Mouse (Mus musculus) CH12.LX (cell line): ENCODE measurements at regions not wholly inside any gene's neighbourhood (a gene's known extent, or its start where the extent isn't known, plus 50 kb on each side); places are given as distances from the start of the nearest gene placed in this dataset.

Experiments
- DNase-seq: peaks from one replicate; pipeline ENCODE4 v3.0.0-alpha.2; 2013; ENCODE audit errors: extremely low read depth
- H3K27ac ChIP-seq: 2 replicates; pipeline ENCODE4 v1.5.1; 2012; ENCODE audit warnings: low read depth, mild to moderate bottlenecking, control low read depth, moderate library complexity; ENCODE audit not compliant: insufficient read depth
- H3K27me3 ChIP-seq: replicated peaks from 2 replicates; pipeline ENCODE3; 2012; ENCODE audit warnings: inconsistent platforms
- H3K36me3 ChIP-seq, 2 experiments: replicated peaks in 1 of 2; 2 replicates each; pipeline versions ENCODE3 to v1.6.1; 2012; ENCODE audit warnings: inconsistent platforms in 1 of 2, low read length in 1 of 2, mild to moderate bottlenecking in 1 of 2, mixed read lengths in 1 of 2, moderate library complexity in 1 of 2; ENCODE audit not compliant: control insufficient read depth in 1 of 2, insufficient read depth in 1 of 2
- H3K4me1 ChIP-seq, 2 experiments: 2 replicates each; pipeline ENCODE4 v1.6.1; 2012; ENCODE audit warnings: inconsistent platforms in 1 of 2, moderate library complexity in 1 of 2; ENCODE audit not compliant: insufficient read depth in 2 of 2, control insufficient read depth in 1 of 2
- H3K4me2 ChIP-seq: 2 replicates; pipeline ENCODE4 v1.6.1; 2012; ENCODE audit warnings: low read depth, mild to moderate bottlenecking, control low read depth; ENCODE audit not compliant: poor library complexity, insufficient read depth, severe bottlenecking
- H3K4me3 ChIP-seq, 3 experiments: fragments of 150-350 bp in 1 of 3; sonication (generic) in 1 of 3; replicated peaks in 1 of 3; 2 replicates each; pipeline versions ENCODE3 to v1.5.1; 2011 to 2012; ENCODE audit warnings: low read depth in 2 of 3, low read length in 2 of 3, mild to moderate bottlenecking in 2 of 3, moderate library complexity in 2 of 3, control low read depth in 1 of 3, improper control_type of control experiment in 1 of 3, inconsistent platforms in 1 of 3, mixed read lengths in 1 of 3; ENCODE audit not compliant: poor library complexity in 1 of 3
- H3K79me2 ChIP-seq: replicated peaks from 2 replicates; pipeline ENCODE4 v1.6.1; 2012; ENCODE audit warnings: mild to moderate bottlenecking, moderate library complexity; ENCODE audit not compliant: control insufficient read depth, poor library complexity, insufficient read depth, severe bottlenecking; ENCODE audit errors: extremely low read depth
- H3K9ac ChIP-seq: 2 replicates; pipeline ENCODE4 v1.6.1; 2012; ENCODE audit warnings: low read depth, mild to moderate bottlenecking, control low read depth, moderate library complexity; ENCODE audit not compliant: insufficient read depth
- H3K9me3 ChIP-seq: replicated peaks from 2 replicates; pipeline ENCODE3; 2012; ENCODE audit warnings: low read length, inconsistent platforms, mixed read lengths
- CHD1 ChIP-seq: IDR thresholded peaks from 2 replicates; pipeline ENCODE4 v1.6.1; 2012; ENCODE audit warnings: low read depth, low read length, improper control_type of control experiment, inconsistent platforms
- CHD2 ChIP-seq: IDR thresholded peaks from 2 replicates; pipeline ENCODE4 v1.6.1; 2011; ENCODE audit warnings: low read length, improper control_type of control experiment
- CTCF ChIP-seq, 2 experiments: IDR thresholded peaks in 1 of 2; conservative IDR thresholded peaks in 1 of 2; 2 replicates each; pipeline ENCODE4 v1.5.1; 2011 to 2012; ENCODE audit warnings: low read depth in 2 of 2, low read length in 2 of 2, improper control_type of control experiment in 1 of 2, inconsistent platforms in 1 of 2, mild to moderate bottlenecking in 1 of 2, moderate library complexity in 1 of 2
- E2F4 ChIP-seq: IDR thresholded peaks from 2 replicates; pipeline ENCODE4 v1.6.1; 2011; ENCODE audit warnings: low read depth, low read length, improper control_type of control experiment; ENCODE audit not compliant: insufficient replicate concordance
- EP300 ChIP-seq: IDR thresholded peaks from 2 replicates; pipeline ENCODE4 v1.6.1; 2011; ENCODE audit warnings: low read length, improper control_type of control experiment
- HCFC1 ChIP-seq: IDR thresholded peaks from 2 replicates; pipeline ENCODE4 v1.6.1; 2012; ENCODE audit warnings: low read depth, mild to moderate bottlenecking, inconsistent platforms, low read length, improper control_type of control experiment
- JUND ChIP-seq: conservative IDR thresholded peaks from 2 replicates; pipeline ENCODE4 v1.6.1; 2011; ENCODE audit warnings: low read depth, low read length, improper control_type of control experiment
- KAT2A ChIP-seq: IDR thresholded peaks from 2 replicates; pipeline ENCODE4 v1.6.1; 2012; ENCODE audit warnings: low read length, improper control_type of control experiment, inconsistent platforms; ENCODE audit not compliant: insufficient replicate concordance
- MAFK ChIP-seq: IDR thresholded peaks from 2 replicates; pipeline ENCODE4 v1.6.1; 2011; ENCODE audit warnings: low read length, improper control_type of control experiment; ENCODE audit not compliant: insufficient replicate concordance
- MAX ChIP-seq: IDR thresholded peaks from 2 replicates; pipeline ENCODE4 v1.6.1; 2011; ENCODE audit warnings: low read length, improper control_type of control experiment
- MEF2A ChIP-seq: IDR thresholded peaks from 2 replicates; pipeline ENCODE4 v1.6.1; 2014; ENCODE audit warnings: low read depth, mild to moderate bottlenecking, inconsistent platforms, low read length, improper control_type of control experiment, borderline replicate concordance
- NRF1 ChIP-seq: IDR thresholded peaks from 2 replicates; pipeline ENCODE4 v1.6.1; 2014; ENCODE audit warnings: low read depth, mild to moderate bottlenecking, inconsistent platforms, low read length, improper control_type of control experiment, moderate library complexity
- PAX5 ChIP-seq: IDR thresholded peaks from 2 replicates; pipeline ENCODE4 v1.6.1; 2012; ENCODE audit warnings: low read length, inconsistent platforms, mixed read lengths
- POLR2A ChIP-seq: IDR thresholded peaks from 2 replicates; pipeline ENCODE4 v1.6.1; 2011; ENCODE audit warnings: low read depth, mild to moderate bottlenecking, improper control_type of control experiment, low read length
- POLR2AphosphoS2 ChIP-seq: IDR thresholded peaks from 2 replicates; pipeline ENCODE4 v1.6.1; 2011; ENCODE audit warnings: low read depth, low read length, improper control_type of control experiment
- RAD21 ChIP-seq: IDR thresholded peaks from 2 replicates; pipeline ENCODE4 v1.6.1; 2011; ENCODE audit warnings: low read depth, mild to moderate bottlenecking, low read length, improper control_type of control experiment, moderate library complexity
- RCOR1 ChIP-seq: conservative IDR thresholded peaks from 2 replicates; pipeline ENCODE4 v1.6.1; 2012; ENCODE audit warnings: low read depth, mild to moderate bottlenecking, inconsistent platforms, low read length, improper control_type of control experiment
- TBP ChIP-seq: conservative IDR thresholded peaks from 2 replicates; pipeline ENCODE4 v1.6.1; 2011; ENCODE audit warnings: low read depth, low read length, improper control_type of control experiment
- TCF12 ChIP-seq: IDR thresholded peaks from 2 replicates; pipeline ENCODE4 v1.6.1; 2014; ENCODE audit warnings: low read depth, mild to moderate bottlenecking, inconsistent platforms, low read length, improper control_type of control experiment
- USF1 ChIP-seq: IDR thresholded peaks from 2 replicates; pipeline ENCODE4 v1.6.1; 2014; ENCODE audit warnings: low read depth, mild to moderate bottlenecking, inconsistent platforms, low read length, improper control_type of control experiment
- USF2 ChIP-seq: conservative IDR thresholded peaks from 2 replicates; pipeline ENCODE4 v1.6.1; 2011; ENCODE audit warnings: low read depth, low read length, improper control_type of control experiment
- ZKSCAN1 ChIP-seq: IDR thresholded peaks from 2 replicates; pipeline ENCODE4 v1.6.1; 2012; ENCODE audit warnings: low read depth, inconsistent platforms, low read length, improper control_type of control experiment, borderline replicate concordance
- ZMIZ1 ChIP-seq: IDR thresholded peaks from 2 replicates; pipeline ENCODE4 v1.6.1; 2012; ENCODE audit warnings: low read depth, mild to moderate bottlenecking, inconsistent platforms, low read length, improper control_type of control experiment
- ZNF384 ChIP-seq: IDR thresholded peaks from 2 replicates; pipeline ENCODE4 v1.6.1; 2012; ENCODE audit warnings: low read depth, low read length, improper control_type of control experiment, inconsistent platforms
- dilution Hi-C: fragments of 300-500 bp; cut with MboI; formaldehyde crosslinking; loops from 2 replicates; pipeline ENCODE4 v1.14.3; 2020; ENCODE audit warnings: low sequenced_read_pairs; ENCODE audit not compliant: extremely low pct_unique_long_range_greater_than_20kb, extremely low pct_ligation_motif_present
- in situ Hi-C: fragments of 300-500 bp; cut with MboI; formaldehyde crosslinking; loops from 3 replicates; pipeline ENCODE4 v1.14.3; 2019; ENCODE audit warnings: low sequenced_read_pairs, low pct_ligation_motif_present, low pct_unique_long_range_greater_than_20kb, mixed read lengths

DNA sequence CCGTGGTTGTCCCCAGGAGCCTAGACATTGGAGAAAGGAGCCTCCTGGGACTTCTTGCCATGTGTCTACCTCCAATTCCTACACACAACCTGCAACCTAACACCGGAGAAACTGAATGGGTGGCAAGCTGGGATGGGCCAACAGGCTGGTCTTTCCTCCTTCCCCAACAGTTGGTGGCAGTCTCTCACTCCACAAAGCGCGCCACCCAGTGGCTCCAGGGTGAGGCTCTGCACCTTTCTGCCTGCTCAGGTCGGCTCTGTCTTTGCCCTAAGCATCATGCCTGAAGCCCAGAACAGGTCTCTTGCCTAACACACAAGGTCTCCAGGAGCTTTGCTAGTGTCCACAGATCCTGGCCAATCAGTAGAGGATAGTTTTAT is 166.0 kb downstream of the Inhbb start:
- no peaks in the 10 kb centered on the region for H3K36me3 ChIP-seq
- H3K4me2 ChIP-seq: no peak overlapping the region
- H3K4me1 ChIP-seq: no peaks in the 10 kb centered on the region
- H3K4me3 ChIP-seq: no peak overlapping the region
- H3K79me2 ChIP-seq: no peaks in the 10 kb centered on the region
- peaks cover 87% of the 10 kb centered on the region for H3K9me3 ChIP-seq
- no peak overlapping the region for H3K27ac ChIP-seq
- TF ChIP-seq HCFC1 (no peak), E2F4 (no peak), ZKSCAN1 (no peak), JUND (no peak), CHD1 (no peak), NRF1 (no peak), TBP (no peak)
- TF ChIP-seq, all 38 proteins: peak for 0
- dilution Hi-C loops (no loop called here), in situ Hi-C loops (no loop called here)
- H3K9ac ChIP-seq: no peak overlapping the region
- no peaks in the 10 kb centered on the region for H3K27me3 ChIP-seq
- no peak for DNase-seq

DNA sequence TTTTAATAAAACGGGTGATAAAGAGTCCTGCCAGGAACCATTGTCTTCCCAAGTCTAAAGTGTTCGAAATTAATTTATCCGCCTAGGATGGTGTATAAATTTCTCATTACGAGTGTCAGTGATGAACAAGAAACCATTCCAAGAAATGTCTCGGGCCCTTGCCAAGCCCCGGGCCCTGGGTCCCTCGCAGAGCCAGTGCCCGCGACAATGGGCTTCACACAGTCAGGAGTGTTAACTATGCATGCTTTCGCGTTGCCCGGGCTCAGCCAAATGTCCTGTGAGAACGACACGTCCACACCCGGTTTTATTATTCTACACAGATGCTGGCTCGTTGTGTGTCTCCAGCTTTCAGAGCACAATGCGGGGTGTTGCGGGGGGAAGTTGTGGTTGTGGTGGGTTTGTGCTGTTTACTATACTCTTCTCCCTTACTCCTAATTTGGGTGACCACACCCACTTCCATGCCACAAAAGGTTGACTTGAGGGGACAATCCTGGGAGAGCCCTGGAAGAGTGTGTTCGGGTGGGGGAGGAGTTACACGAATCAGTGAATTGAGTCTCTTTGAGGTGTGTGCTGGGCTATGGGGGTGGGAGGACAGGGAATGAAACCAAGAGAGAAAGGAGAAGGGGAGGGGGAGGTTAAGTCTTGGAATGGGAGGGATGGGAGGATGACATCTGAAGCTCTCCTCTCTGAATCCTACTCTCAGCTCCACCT is 166.5 kb downstream of the Inhbb start:
- no peaks in the 10 kb centered on the region for H3K4me1 ChIP-seq
- H3K9me3 ChIP-seq: peaks cover 90% of the 10 kb centered on the region
- no peak overlapping the region for H3K9ac ChIP-seq
- H3K4me2 ChIP-seq: no peak overlapping the region
- TF ChIP-seq USF2 (no peak), EP300 (no peak), ZNF384 (no peak), CTCF (conservative IDR thresholded peaks at IDR 0.05 in 1 of 2, IDR thresholded peaks at IDR 0.05 in 1 of 2; ENCODE audit: low read depth in 2 of 2, low read length in 2 of 2) (no peak), POLR2AphosphoS2 (no peak), ZMIZ1 (no peak), JUND (no peak)
- TF ChIP-seq, all 38 proteins: peak for 0
- in situ Hi-C loops: no loop called here
- H3K4me3 ChIP-seq: no peak overlapping the region
- dilution Hi-C loops: no loop called here
- H3K27me3 ChIP-seq: no peaks in the 10 kb centered on the region
- H3K36me3 ChIP-seq: no peaks in the 10 kb centered on the region
- H3K27ac ChIP-seq: no peak overlapping the region
- no peak for DNase-seq
- no peaks in the 10 kb centered on the region for H3K79me2 ChIP-seq

DNA sequence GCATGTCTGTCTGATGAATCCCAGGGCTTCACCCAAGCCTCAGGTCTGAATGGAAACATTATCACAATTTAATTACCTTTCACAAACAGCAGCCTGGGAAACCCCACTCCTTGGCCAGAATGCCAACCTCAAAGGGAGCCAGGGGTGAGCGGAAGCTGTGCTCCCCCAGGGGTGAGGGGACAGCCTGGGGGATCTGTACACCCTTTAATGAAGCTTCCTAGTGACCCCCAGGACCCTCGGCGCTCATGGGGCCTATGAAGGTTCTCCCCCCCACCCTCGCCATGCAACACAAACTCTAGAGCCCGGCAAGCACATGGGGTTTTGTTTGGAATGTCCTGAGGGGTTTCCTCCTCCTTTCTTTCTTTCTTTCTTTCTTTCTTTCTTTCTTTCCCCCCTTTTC is 167.1 kb downstream of the Inhbb start:
- no peaks in the 10 kb centered on the region for H3K4me1 ChIP-seq
- H3K27me3 ChIP-seq: no peaks in the 10 kb centered on the region
- H3K4me3 ChIP-seq: no peak overlapping the region
- in situ Hi-C loops: no loop called here
- peaks cover 87% of the 10 kb centered on the region for H3K9me3 ChIP-seq
- DNase-seq: no peak
- H3K36me3 ChIP-seq: no peaks in the 10 kb centered on the region
- no peak overlapping the region for H3K27ac ChIP-seq
- H3K9ac ChIP-seq: no peak overlapping the region
- dilution Hi-C loops: no loop called here
- no peaks in the 10 kb centered on the region for H3K79me2 ChIP-seq
- no peak overlapping the region for H3K4me2 ChIP-seq
- TF ChIP-seq CTCF (conservative IDR thresholded peaks at IDR 0.05 in 1 of 2, IDR thresholded peaks at IDR 0.05 in 1 of 2; ENCODE audit: low read depth in 2 of 2, low read length in 2 of 2): no peak
- no peak for TF ChIP-seq CHD1
- TF ChIP-seq USF1: no peak
- TF ChIP-seq MAX: no peak
- no peak for TF ChIP-seq MAFK
- TF ChIP-seq E2F4: no peak
- no peak for TF ChIP-seq HCFC1
- no peak for TF ChIP-seq MEF2A
- TF ChIP-seq POLR2AphosphoS2: no peak
- no peak for TF ChIP-seq EP300
- no peak for TF ChIP-seq RAD21
- TF ChIP-seq RCOR1: no peak
- TF ChIP-seq ZMIZ1: no peak
- no peak for TF ChIP-seq POLR2A
- TF ChIP-seq TCF12: no peak
- no peak for TF ChIP-seq CHD2
- TF ChIP-seq USF2: no peak
- no peak for TF ChIP-seq PAX5
- TF ChIP-seq KAT2A: no peak
- TF ChIP-seq ZNF384: no peak
